Mouse (Mus musculus): Measurements from ENCODE around the gene Ifi35. TPM values are rescaled to one million over a fixed set of nuclear protein-coding genes. Genes with fewer than 3 reads are reported as not detected.

Ifi35 gene
- 63.1 to 83.1 TPM (median 74.7 TPM) in 4 replicates for total RNA-seq (2023; ENCODE audit: inconsistent age)

GRCm38 (mm10) chr11:101448274-101448746 is at the start of gene Ifi35:
TSS of gene Ifi35 (plus strand) at chr11:101448407.

GRCm38 (mm10) chr11:101417101-101417855 is 30.9 kb upstream of the Ifi35 start, which contains the start of gene Aarsd1:
TSS of gene Aarsd1 (minus strand) at chr11:101417615.

GRCm38 (mm10) chr11:101424105-101424851 is 23.9 kb upstream of the Ifi35 start, which contains the start of gene Gm27029:
TSS of gene Gm27029 (minus strand) at chr11:101424796.

GRCm38 (mm10) chr11:101424925-101425813 is 23.0 kb upstream of the Ifi35 start, which contains the start of the genes Rundc1 and Ptges3l:
TSS of gene Rundc1 (plus strand) at chr11:101425085.
TSS of gene Ptges3l (minus strand) at chr11:101425333.

GRCm38 (mm10) chr11:101442127-101442693 is 6.0 kb upstream of the Ifi35 start, which contains the start of gene Rpl27:
TSS of gene Rpl27 (plus strand) at chr11:101442298.

GRCm38 (mm10) chr11:101464211-101465100 is 16.2 kb downstream of the Ifi35 start, which contains the start of gene Rnd2:
TSS of gene Rnd2 (plus strand) at chr11:101464999.

GRCm38 (mm10) chr11:101465869-101466551 is 17.8 kb downstream of the Ifi35 start, which contains the start of gene Vat1:
TSS of gene Vat1 (minus strand) at chr11:101466230.

Other genes with a start within 250 kb of the Ifi35 start
- gene Ezh1, start 221.9 kb upstream of the Ifi35 start, total RNA-seq (2023; ENCODE audit: inconsistent age) = 74.4 to 88.1 TPM (median 79.3 TPM) in 4 replicates
- not detected in 4 replicates for gene Ramp2, start 202.4 kb upstream of the Ifi35 start, total RNA-seq (2023; ENCODE audit: inconsistent age)
- 73.6 to 86.7 TPM (median 83.1 TPM) in 4 replicates for gene Vps25, start 194.7 kb upstream of the Ifi35 start, total RNA-seq (2023; ENCODE audit: inconsistent age)
- gene Wnk4, start 187.8 kb upstream of the Ifi35 start, total RNA-seq (2023; ENCODE audit: inconsistent age) = 0.21 to 1.5 TPM (median 1.1 TPM) in 4 replicates
- gene Cntd1, start 169.4 kb upstream of the Ifi35 start, total RNA-seq (2023; ENCODE audit: inconsistent age) = 0.22 to 0.51 TPM (median 0.47 TPM) in 4 replicates
- gene Coa3, start 169.3 kb upstream of the Ifi35 start, total RNA-seq (2023; ENCODE audit: inconsistent age) = 26.7 to 40.5 TPM (median 28.5 TPM) in 4 replicates
- gene Becn1, start 146.1 kb upstream of the Ifi35 start, total RNA-seq (2023; ENCODE audit: inconsistent age) = 177 to 193 TPM (median 186 TPM) in 4 replicates
- 134 to 152 TPM (median 146 TPM) in 4 replicates for gene Psme3, start 132.2 kb upstream of the Ifi35 start, total RNA-seq (2023; ENCODE audit: inconsistent age)
- 13.2 to 15.9 TPM (median 13.8 TPM) in 4 replicates for gene Aoc2, start 123.3 kb upstream of the Ifi35 start, total RNA-seq (2023; ENCODE audit: inconsistent age)
- 0.26 to 0.87 TPM (median 0.59 TPM) in 4 replicates for gene Aoc3, start 117.8 kb upstream of the Ifi35 start, total RNA-seq (2023; ENCODE audit: inconsistent age)
- gene G6pc, start 80.8 kb upstream of the Ifi35 start, total RNA-seq (2023; ENCODE audit: inconsistent age) = not detected in 4 replicates
- gene Aarsd1, start 30.8 kb upstream of the Ifi35 start, total RNA-seq (2023; ENCODE audit: inconsistent age) = 18.5 to 27.4 TPM (median 26.4 TPM) in 4 replicates
- 0.87 to 3.1 TPM (median 1.6 TPM) in 4 replicates for gene Gm27029, start 23.6 kb upstream of the Ifi35 start, total RNA-seq (2023; ENCODE audit: inconsistent age)
- gene Rundc1, start 23.3 kb upstream of the Ifi35 start, total RNA-seq (2023; ENCODE audit: inconsistent age) = 20.8 to 21.4 TPM (median 20.9 TPM) in 4 replicates
- 1.7 to 2.7 TPM (median 2.0 TPM) in 4 replicates for gene Ptges3l, start 23.1 kb upstream of the Ifi35 start, total RNA-seq (2023; ENCODE audit: inconsistent age)
- 98.0 to 135 TPM (median 128 TPM) in 4 replicates for gene Rpl27, start 6.1 kb upstream of the Ifi35 start, total RNA-seq (2023; ENCODE audit: inconsistent age)
- 0.87 to 1.5 TPM (median 1.0 TPM) in 4 replicates for gene Rnd2, start 16.6 kb downstream of the Ifi35 start, total RNA-seq (2023; ENCODE audit: inconsistent age)
- gene Vat1, start 17.8 kb downstream of the Ifi35 start, total RNA-seq (2023; ENCODE audit: inconsistent age) = 13.4 to 20.3 TPM (median 15.6 TPM) in 4 replicates
- gene Brca1, start 103.5 kb downstream of the Ifi35 start, total RNA-seq (2023; ENCODE audit: inconsistent age) = 5.5 to 9.9 TPM (median 7.5 TPM) in 4 replicates
- 124 to 157 TPM (median 143 TPM) in 4 replicates for gene Nbr1, start 103.7 kb downstream of the Ifi35 start, total RNA-seq (2023; ENCODE audit: inconsistent age)
- gene Tmem106a, start 133.8 kb downstream of the Ifi35 start, total RNA-seq (2023; ENCODE audit: inconsistent age) = 4.3 to 5.8 TPM (median 5.2 TPM) in 4 replicates
- gene Gm11634, start 150.8 kb downstream of the Ifi35 start, total RNA-seq (2023; ENCODE audit: inconsistent age) = not detected in 4 replicates
- gene Rdm1, start 178.8 kb downstream of the Ifi35 start, total RNA-seq (2023; ENCODE audit: inconsistent age) = 42.9 to 60.2 TPM (median 48.0 TPM) in 4 replicates
- gene Arl4d, start 217.1 kb downstream of the Ifi35 start, total RNA-seq (2023; ENCODE audit: inconsistent age) = 1.7 to 2.8 TPM (median 2.2 TPM) in 4 replicates

Measured in B cell, adult (primary cell).